Mouse (Mus musculus) kidney, postnatal 4 days (tissue): Measurements from ENCODE around the gene Olfr722.
"Not testable (repeated sequence)": the region's sequence is repeated elsewhere in the genome, so short reads cannot be mapped to it uniquely, and the experiment has no call there.

Experiments used
- DNase-seq, 2 experiments: peaks; one replicate each; pipeline ENCODE4 v3.0.0; 2021; ENCODE audit warnings: mixed read lengths in 2 of 2

The Olfr722 gene

GRCm38 (mm10) chr14:49901899-49902298, at the start of gene Olfr722:
TSS of gene Olfr722 (minus strand) at chr14:49901999.
- DNase-seq = no peak

GRCm38 (mm10) chr14:49931687-49932086, 29.9 kb upstream of the Olfr722 start, which contains the start of gene Olfr723:
TSS of gene Olfr723 (minus strand) at chr14:49931787.
- not testable (repeated sequence) for DNase-seq

- peak; percentile 1 to 3 for DNase-seq
These were observed 41.4 kb downstream of the Olfr722 start for GRCm38 (mm10) chr14:49860387-49860786.
